Mouse (Mus musculus) CD4-positive helper T cell, adult 2 months (primary cell): Measurements from ENCODE around the gene Ccdc102a.
A peak's percentile ranks its signal among the peaks of the same experiment; 100 is the strongest.

Experiments
- DNase-seq: peaks from one replicate; pipeline ENCODE4 v3.0.0-alpha.2; 2012; ENCODE audit warnings: low read depth, missing footprints, low spot score

Gene Ccdc102a

DNA sequence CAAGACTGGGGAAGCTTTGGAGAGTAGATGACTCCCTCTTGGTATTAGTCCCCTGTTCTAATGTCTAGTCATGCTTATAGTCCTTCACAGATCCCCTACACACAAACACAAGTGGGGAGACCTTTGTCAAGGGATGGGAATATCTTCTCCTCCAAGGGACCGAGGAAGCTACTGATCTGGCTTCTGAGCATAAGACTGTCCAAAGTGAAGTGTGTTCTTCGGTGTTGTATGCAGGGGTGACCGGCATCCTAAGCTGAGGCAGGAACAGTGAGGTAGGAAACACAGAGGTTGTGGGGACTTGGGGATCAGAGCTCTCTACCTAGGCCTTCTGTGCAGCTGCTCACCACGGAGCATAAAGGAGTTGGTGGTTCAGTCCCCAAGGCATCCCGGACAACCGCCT, 4.3 kb upstream of the Ccdc102a start:
- no peak for DNase-seq

DNA sequence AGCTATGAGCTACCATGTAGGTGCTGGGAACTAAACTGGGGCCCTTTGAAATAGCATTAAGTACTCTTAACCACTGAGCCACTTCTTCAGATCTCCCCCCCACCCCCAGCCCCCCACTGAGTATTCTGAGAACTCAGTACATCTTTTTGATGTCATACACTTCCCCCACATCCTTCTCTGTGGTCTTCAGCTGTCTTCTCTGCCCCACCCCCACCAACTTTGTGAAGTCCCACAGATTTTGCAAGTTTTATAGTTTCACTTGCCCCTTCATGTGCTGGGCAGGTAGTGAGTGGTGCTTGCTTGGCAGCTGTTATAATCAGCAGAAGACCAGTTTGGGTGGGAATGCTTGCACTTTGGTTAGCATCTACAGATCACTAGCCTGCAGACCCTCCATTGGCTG, 1.4 kb upstream of the Ccdc102a start:
- DNase-seq = peak; percentile 45

DNA sequence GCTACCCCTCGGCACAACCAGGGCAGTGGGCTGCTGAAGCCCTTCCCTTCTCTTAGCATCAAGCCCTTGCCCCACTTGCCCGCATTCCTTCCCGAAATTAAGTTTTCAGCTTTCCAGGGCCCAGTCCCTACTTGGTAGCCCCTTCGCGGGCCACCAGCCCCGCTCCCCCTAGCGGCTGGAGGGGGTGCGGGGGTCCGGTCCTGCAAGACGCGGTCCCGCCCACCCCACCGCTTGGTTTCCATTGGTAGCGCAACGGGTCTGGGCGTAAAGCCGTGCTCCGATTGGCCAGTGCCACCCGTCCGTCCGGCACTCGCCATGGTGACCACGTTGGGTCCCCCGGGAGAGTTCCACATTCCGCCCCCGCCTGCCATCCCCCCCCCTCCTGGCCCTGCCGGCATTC, 546 bp downstream of the Ccdc102a start:
- peak; percentile 81 for DNase-seq

DNA sequence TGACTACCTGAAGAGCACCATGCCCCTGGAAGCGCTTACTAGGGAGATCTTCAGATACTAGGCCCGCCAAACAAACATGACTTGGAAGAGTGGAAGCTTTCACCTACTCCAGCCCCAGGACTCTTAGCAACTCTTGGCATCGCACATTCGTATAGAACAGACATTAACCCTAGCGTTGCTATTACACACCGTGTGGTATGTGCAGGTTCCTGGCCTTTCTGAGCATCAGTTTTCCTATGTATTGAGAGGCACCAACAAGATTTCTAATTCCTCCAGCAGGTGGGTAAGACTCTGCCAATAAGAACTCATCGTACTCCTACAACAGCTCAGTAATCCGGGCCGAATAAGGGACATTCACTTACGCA, 956 bp downstream of the Ccdc102a start:
- DNase-seq = no peak

DNA sequence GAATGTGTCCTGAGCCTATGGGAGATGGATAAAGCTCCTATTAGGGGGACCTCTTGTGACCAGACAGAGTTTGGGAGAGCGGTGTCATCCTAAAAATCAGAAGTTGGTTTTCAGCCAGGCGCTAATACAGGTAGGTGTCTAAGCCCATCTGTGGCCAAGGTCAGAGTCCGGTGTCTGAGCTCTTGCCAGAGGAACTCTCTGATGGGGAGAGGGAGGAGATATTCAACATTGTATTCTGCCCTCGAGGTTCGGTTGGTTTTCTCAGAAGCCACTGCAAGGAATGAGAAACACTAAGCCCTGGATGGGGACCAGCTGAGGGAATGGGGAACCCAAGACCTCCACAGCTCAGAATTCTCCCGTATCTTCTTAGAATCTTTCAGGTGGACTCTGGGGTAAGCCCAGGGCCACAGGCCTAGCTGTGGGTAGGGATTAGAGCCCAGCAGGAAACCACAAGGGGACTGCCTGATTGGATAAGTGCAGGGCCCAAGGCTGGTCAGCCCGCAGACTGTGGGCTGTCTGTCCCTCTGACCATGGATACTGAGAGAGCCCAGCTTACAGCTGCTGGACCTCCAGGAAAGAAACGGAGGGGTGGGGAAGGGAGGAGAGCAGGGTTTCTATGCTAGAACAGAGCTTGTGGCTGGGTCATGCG, 1.5 kb downstream of the Ccdc102a start:
- DNase-seq = no peak

DNA sequence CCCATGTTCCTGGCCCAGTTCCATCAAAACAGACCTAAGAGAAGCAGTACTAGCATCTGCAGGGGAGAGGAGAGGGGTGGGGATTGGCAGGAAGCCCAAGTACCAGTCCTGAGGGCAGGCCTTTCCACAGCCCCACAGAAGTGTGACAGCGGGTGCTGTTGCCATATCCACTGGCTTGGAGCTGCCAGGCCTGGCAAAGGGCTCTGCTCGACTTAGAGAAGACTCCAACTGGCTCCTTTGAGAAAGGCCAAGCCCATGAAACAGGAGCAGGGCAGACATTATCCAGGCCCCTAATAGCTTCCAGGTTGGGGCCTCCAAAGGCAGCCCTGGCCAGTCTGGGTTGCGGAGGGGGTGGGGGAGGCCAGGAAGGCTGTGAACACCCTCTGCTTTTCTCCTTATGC, 3.2 kb downstream of the Ccdc102a start:
- no peak for DNase-seq

DNA sequence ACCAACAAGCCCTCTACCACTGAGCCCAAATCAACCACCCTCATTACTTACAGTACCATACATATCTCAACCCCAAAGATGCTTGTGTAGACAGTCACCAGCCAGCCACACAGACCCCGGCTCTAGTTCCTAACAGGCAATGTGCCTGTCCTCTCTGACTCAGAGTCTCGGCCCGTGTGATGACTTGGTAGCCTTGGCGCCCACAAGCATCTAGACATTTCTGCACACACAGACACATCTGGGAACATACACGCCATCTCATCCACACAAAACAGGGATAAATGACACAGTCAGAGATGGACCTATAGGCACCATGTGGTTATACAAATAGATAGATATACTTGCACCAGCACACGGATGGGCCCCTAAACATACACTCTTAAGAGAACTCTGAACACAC, 3.6 kb downstream of the Ccdc102a start:
- DNase-seq = no peak

DNA sequence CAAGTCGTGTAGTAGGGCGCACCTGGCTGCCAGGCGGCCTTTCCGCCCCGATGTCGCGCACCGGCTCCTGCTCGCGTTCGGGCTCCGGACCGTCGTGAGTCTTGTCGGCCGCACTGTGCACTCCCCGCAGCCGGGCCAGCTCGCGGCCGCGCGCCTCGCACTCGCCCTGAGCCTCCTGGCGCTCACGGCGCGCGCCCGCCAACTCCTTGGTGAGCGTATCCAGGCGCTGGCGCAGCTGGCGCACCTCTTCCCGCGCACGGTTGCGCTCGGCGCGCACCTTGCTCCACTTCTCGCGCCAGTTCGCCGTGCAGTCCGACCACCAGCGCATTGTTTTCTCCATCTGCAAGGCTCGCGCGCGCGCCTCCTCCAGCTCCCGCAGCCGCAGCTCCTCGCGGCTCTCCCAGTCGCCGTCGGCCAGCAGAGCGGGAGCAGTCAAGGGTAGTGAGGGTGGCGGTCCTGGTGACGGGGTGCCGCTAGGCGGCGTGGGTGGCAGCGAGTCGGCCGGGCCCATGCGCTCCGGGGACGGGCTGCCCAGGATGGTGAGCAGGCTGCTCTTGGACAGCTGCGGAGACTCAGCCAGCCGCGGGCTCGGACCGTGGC, 4.7 kb downstream of the Ccdc102a start:
- no peak for DNase-seq

DNA sequence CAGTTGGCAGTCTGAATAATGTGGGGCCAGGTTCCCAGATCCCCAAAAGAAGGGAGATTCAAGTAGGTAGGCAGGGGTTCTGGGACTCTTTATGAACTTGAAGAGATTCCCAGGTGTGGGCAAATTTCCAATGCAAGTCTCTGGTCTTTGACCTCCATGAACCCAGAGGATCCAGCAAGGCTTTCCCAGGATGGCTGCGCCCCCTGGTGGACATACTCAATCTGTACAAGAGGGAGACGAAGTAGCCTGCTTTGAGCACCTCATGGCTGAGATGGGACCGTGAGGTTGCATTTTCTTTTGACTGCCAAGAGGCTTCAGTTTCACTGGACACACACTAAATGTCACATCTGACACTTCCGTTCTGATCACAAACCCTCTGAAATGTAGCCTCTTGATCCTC, 9.1 kb downstream of the Ccdc102a start:
- DNase-seq = peak; percentile 65

DNA sequence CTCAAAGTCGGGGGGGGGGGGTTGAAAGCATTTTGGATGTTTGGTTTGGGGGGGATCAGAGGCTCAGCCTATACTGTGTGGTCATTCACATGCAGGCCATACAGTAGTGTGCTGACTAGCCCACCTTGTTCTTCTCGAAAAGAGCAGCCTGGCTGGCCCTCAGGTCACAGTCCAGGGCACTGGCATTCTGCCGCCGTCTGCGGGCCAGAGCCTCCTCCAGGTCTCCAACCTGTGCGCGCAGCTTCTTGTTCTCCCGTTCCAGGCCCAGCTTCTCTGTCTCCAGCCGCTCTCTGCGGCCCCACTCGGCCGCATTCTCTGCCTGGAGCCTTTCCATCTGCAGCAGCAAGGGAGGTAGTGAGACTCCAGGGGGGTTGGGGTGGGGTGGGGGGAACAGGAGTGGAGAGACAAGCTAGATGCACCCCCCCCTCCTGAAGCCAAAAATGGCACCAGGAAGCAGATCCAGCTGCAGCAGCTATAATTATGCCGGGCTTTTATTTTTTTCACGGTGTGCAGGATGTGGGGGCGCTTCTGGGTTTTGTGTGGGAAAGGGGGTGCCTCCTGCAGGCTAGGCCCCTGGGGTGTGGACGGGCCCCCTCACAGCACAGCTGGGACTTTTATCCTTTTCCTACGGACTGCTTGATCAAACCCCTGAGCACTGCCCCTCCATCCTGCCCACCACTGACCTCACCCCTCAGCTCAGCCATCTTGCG, 10.2 kb downstream of the Ccdc102a start:
- DNase-seq = no peak

DNA sequence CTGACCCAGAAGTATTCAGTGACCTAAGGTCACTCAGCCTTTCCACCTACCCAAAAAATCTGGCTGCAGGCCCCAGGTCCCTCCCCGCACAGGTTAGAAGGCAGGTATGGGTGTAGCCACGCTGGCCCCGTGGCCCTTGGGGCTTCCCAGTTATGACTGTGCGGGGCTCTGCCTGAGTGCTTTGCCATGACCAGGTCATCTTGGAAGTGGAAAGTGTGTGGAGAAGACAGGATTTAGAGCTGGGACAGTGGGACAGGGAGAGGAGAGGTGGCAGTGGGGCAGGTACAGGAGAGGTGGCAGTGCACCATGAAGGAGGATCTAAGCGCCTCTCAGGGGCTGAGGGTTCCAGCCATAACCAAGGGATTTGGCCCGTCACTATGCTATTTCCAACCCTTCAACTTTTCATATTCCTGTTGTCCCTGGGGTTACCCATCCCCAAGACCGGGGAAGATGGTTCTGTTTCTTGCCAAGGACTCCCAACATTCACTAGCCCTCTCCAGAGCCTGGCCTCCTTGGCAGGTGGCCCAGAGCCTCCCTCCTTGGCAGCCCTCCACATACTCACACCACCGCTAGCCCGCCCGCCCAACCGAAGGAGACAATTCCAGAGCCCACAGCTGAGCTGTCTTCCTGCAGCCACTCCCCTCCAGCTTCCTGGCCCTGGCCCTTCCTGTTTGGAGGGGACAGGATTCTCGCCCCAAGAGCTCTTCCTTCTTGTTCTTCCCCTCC, 13.3 kb downstream of the Ccdc102a start:
- no peak for DNase-seq

DNA sequence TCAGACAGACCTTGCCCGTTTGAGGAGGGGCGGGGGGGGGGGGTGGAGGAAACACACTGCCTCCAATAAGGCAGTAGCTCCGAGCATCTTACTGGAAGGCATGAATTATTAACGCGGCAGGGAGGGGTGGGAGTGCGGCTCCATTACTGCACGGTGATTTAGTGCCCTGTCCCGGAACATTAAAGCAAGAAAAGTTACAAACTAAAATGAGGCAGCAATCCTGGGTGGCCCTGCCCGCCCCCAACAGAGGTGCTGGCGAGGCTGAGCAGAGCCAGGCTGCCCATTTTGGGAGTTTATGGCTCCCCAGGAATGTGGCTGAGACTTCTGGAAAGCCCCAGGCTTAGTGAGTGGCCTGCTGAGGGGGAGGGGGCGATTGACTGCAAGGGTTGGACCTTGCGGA, 14.2 kb downstream of the Ccdc102a start:
- no peak for DNase-seq

DNA sequence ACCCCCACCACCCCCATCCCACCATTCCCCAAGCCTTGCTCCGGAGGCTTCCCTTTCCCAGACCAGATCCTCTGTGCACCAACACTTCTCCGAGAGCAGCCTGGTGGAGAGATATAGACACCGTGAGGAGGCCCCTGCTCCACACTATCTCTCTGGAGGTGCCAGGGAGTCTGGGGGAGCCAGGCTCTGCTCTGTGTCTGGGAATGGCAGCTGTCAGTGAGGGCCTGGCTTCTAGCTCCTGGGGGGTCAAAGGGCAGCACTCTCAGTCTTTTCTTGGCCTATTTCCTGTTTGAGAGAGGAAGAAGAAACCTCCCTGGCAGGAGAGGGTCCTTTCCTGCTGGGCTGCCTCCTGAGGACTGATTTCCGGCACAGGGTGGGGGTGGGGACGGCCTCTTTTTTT, 16.9 kb downstream of the Ccdc102a start:
- DNase-seq = no peak

DNA sequence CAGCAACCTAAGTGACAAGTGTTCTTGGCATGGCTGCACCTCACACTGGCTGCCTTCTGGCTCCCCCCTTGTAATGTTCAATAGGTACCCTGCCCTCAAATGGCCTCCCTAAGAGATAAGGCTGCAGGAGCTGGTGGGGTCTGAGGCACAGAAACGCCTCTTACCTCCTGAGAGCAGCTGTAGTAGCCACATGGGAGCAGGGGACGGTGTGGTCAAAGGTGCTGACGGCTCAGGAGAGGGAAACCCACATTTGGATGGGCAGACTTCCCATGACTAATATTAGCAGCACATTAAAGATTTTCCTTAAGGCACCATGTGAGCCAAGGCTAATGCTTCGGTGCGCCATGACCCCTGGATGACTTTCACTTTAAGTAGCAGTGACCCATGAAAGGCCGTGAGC, 17.3 kb downstream of the Ccdc102a start:
- DNase-seq = no peak

DNA sequence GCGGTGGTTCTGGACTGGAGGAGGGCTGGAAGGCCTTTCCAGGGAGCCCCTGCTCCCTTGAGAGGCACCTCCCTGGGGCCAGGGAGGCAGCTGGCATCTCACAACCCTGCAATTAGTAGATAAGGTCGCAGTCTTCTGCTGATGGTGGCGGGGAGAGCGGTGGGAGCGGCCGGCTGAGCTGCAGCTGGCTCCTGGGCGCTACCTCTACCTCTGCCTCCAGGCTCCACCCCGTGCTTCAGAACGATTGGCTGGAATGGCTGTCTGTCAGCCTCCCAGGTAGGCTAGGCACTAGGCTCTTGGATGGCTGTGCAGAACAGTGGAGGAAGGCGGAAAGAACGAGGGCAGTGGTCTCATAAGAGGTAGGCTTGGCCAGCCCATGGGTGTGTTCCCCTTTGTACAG, 18.6 kb downstream of the Ccdc102a start:
- no peak for DNase-seq

DNA sequence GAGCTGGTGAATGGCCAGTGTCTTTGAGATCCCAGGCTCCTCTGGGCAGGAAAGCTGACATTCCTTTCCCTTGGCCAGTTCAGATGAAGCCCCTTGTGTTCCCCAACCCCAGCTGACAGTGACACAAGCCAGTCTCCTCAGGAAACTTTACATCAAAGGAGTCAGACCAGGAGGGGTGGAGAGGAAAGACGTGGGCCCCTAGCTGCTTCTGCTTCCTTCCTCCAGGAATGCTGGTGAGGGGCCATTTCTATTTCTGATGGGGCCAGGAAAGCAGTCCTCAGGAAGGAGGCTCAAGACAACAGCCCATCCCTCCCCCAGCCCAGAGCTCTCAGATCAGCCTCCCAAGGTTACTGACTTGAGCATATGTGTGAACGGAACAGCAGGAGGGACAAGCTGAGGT, 25.0 kb downstream of the Ccdc102a start:
- DNase-seq = no peak

DNA sequence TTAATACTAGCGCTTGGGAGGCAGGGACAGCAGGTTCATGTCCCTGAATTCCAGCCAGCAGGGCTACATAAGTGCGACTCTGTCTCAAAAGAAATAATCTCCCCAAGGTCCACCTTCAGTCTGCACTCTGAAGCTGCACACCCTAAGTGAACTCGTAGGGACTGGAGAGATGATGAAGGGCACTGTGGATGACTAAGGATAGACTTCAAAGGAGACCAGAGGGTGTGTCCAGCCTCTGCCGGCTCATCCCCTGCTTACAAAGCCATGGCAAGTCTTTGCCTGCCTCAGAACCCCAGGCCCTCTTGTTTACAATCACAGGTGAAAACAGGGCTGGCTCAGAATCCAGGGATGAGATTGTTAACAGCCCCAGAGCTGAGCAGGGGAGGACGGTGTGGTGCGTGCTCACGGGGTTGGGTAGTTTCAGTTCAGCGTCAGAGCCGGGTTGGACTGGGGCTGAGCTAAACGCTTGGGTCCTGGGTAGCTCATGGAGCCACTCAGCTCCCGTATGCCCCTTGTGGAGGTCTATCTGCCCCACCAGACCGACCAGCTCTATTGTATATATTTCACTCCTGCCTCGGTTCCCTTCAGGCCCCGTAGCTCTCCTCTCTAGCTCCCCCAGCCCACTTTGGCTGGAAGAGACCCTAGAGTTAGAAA, 29.4 kb downstream of the Ccdc102a start:
- no peak for DNase-seq

DNA sequence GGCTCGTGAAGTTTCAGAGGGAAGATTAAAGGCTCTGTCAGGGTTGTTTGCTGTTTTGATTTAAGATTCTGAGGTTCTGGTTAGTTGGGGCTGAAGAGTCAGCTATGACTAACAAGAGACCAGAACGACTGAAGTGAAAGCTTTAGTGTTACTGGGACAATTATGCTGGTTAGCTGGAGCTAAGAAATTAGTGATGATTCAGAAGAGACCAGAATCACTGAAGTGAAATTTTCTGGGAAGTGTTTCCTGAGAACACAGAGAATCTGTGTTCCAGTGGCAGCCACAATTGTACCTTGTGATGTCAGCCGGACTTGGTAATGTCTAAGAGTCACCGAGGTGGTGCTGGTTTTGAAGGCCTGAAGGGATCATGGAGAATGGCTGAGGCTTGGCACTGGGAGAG, 37.2 kb downstream of the Ccdc102a start:
- no peak for DNase-seq

DNA sequence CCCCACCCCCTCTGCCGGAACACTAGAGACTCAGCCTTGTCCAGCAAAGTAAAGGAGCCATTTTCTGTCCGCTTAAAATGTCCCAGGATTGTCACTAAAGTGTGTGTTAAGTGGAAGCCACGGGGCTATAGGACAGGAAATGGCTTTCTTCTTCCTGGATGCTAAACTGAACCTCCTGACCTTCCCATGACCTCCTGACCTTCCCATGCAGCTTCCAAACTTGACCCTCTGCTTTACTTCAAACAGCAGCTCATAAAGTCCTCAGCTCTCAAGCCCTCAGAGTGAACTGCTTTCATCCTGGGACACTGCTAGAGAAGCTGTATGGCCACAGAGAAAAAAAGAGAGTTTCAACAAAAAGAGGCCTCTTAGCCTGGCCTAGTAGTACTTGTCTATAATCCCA, 41.1 kb downstream of the Ccdc102a start:
- no peak for DNase-seq

DNA sequence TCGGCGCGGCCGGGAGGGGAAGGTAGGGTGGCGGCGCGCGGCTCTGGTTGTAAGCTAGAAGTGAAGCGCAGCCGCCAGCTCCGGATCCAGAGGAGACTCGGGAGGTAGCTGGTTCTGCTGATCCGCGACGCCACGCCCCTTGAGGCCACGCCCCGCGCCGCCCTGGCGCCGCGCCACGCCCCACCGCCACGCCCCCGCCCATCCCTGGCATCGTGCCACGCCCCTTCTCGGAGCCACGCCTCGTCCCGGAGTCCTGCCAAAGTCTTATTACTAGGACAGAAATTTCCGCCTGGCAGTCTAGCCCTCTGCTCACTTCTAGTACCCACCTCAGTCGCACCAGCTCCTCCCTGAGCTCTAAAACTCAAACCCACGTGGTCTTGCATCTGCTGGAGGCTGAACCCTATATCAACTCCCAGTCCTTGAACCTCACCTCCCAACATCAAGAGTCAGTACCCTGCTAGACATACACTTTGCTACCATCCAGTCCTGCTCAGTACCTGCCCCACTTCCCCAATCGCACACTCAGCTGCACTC, 41.6 kb downstream of the Ccdc102a start, which contains the start of gene Dok4:
TSS of gene Dok4 (minus strand) at position 134 of the 534 bp plus-strand sequence.
- DNase-seq = peak; percentile 86

DNA sequence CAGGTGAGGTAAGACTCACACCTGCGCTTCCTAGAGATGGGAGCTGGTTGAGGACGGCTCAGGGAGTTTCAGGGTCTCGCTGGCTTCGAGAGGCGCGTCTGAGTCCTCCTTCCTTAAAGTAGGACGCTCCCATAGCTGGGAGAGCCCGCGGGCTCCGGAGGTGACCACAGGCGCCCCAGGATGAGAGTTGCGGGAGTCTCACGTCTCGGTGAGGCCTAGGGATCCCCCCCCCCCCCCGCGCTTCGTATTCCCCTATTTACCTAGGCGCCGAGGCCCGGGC, 42.1 kb downstream of the Ccdc102a start:
- no peak for DNase-seq
